Mouse (Mus musculus) limb, embryonic 14.5 days (tissue): ENCODE results near the gene Coasy. TPM values are rescaled to one million over a fixed set of nuclear protein-coding genes. Genes with fewer than 3 reads are reported as not detected.

ENCODE experiments used
- ATAC-seq: fragments of 200-750 bp; cut with Nextera tagmentation; 2 replicates; pipeline ENCODE4 v1.8.0; 2017; ENCODE audit warnings: low read depth, moderate number of reproducible peaks, moderate TSS enrichment; ENCODE audit not compliant: low FRiP score
- DNase-seq: peaks from one replicate; pipeline ENCODE4 v3.0.0-alpha.2; 2015; ENCODE audit warnings: low spot score
- H3K27ac ChIP-seq: fragments of 300-500 bp; sonication (generic); replicated peaks from 2 replicates; pipeline ENCODE4 v1.5.1; 2014; ENCODE audit warnings: low read depth, mild to moderate bottlenecking, low read length, moderate library complexity, mixed read lengths
- H3K27me3 ChIP-seq: fragments of 300-500 bp; sonication (generic); 2 replicates; pipeline ENCODE4 v1.6.1; 2014; ENCODE audit warnings: low read length, mixed read lengths; ENCODE audit not compliant: control insufficient read depth, insufficient read depth
- H3K36me3 ChIP-seq: fragments of 300-500 bp; sonication (generic); 2 replicates; pipeline ENCODE4 v1.6.1; 2014; ENCODE audit warnings: mild to moderate bottlenecking, low read length, moderate library complexity, mixed read lengths; ENCODE audit not compliant: control insufficient read depth, insufficient read depth
- H3K4me1 ChIP-seq: fragments of 300-500 bp; sonication (generic); 2 replicates; pipeline ENCODE4 v1.6.1; 2014; ENCODE audit warnings: antibody characterized with exemption, low read length, mixed read lengths; ENCODE audit not compliant: control insufficient read depth, insufficient read depth
- H3K4me2 ChIP-seq: fragments of 300-500 bp; sonication (generic); replicated peaks from 2 replicates; pipeline ENCODE4 v1.6.1; 2014; ENCODE audit warnings: low read depth, mild to moderate bottlenecking, low read length, moderate library complexity; ENCODE audit not compliant: severe bottlenecking
- H3K4me3 ChIP-seq: fragments of 300-500 bp; sonication (generic); replicated peaks from 2 replicates; pipeline ENCODE4 v1.5.1; 2014; ENCODE audit warnings: low read length
- H3K9ac ChIP-seq: fragments of 300-500 bp; sonication (generic); 2 replicates; pipeline ENCODE4 v1.6.1; 2014; ENCODE audit warnings: mild to moderate bottlenecking, low read depth, low read length, moderate library complexity; ENCODE audit not compliant: severe bottlenecking
- H3K9me3 ChIP-seq: fragments of 300-500 bp; sonication (generic); 2 replicates; pipeline ENCODE4 v1.6.1; 2016; ENCODE audit warnings: low read length; ENCODE audit not compliant: control insufficient read depth
- POLR2A ChIP-seq: fragments of 200-500 bp; IDR thresholded peaks from 2 replicates; pipeline ENCODE4 v1.8.0; 2012; ENCODE audit warnings: inconsistent platforms, mild to moderate bottlenecking, moderate library complexity, borderline replicate concordance; ENCODE audit not compliant: insufficient read depth, insufficient read length; ENCODE audit errors: extremely low read depth
- WGBS: fragments of 180-500 bp; shearing (Covaris S2); extraction: QIAGEN DNeasy Blood & Tissue Kit; methylation state at CpG from one replicate; pipeline ENCODE4 v1.1.7; 2014; 5-methylcytosine and 5-hydroxymethylcytosine counted together
- polyA plus RNA-seq, 2 experiments: library from polyadenylated mRNA; depleted of rRNA in 1 of 2; stranded (reverse) in 1 of 2; unstranded in 1 of 2; fragments of >200 nt; fragmentation: Nextera tagmentation in 1 of 2; extraction: Ambion mirVana in 1 of 2; gene quantifications; 2 replicates each; pipeline versions ENCODE4 v1.2.1 to v1.2.3; 2012 to 2014

Coasy gene
- polyA plus RNA-seq, 2 experiments, result 43.3 to 49.1 TPM

DNA sequence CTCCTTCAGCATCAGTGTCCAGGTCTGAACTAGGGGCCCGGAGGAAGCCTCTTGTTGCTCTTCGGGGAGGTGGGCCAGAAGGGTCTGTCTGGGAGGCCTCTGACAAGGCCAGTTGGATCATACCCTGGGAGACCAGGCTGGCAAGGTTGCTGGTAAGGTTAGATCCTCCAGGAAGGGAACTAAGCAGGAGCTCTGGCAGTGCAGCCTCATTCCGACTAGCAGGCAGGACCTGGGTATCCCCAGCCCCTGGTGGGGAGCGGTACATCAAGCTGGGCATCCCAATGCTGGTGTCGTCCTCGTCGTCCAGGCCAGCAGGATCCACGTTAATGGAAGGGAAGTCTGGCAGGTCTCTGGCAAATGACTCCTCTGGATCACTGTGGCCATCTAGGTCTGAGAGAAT lies 15.9 kb downstream of the Coasy start:
- ATAC-seq, result no peak
- peaks cover 6% of the 10 kb centered on the region; the same call in 1 of the 2 replicates for H3K4me1 ChIP-seq
- 95% methylated on average over 8 of the region's 8 CpGs for WGBS
- H3K4me2 ChIP-seq, result no peak overlapping the region
- H3K36me3 ChIP-seq, result peaks cover 70% of the 10 kb centered on the region
- no peak for TF ChIP-seq POLR2A
- no peak overlapping the region for H3K27ac ChIP-seq
- no peak overlapping the region for H3K4me3 ChIP-seq
- H3K27me3 ChIP-seq, result no peaks in the 10 kb centered on the region
- no peak for DNase-seq
- no peaks in the 10 kb centered on the region for H3K9me3 ChIP-seq
- no peak overlapping the region for H3K9ac ChIP-seq

DNA sequence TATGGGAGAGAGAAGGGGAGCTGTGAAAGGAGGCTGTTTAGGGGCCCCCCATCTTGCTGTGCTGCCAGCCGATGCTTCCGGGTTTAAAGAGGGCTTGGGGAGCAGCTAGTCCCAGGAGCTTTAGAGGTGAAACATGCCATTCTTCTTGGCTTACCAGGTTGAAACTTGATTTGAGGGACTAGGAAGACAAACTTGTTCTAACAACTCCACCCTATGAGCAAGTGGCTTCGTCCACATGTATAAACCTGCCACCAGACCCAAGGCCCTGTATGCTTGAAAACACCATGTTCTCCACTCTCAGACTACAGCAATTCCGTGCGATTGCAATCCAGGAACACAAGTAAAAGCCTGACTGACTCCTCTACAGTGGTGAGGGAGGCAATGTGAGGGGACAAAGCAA lies 20.6 kb downstream of the Coasy start:
- Histone ChIP-seq H3K9ac (no peak overlapping the region), H3K4me1 (no peaks in the 10 kb centered on the region), H3K4me3 (no peak overlapping the region), H3K9me3 (no peaks in the 10 kb centered on the region), H3K4me2 (no peak overlapping the region), H3K27me3 (no peaks in the 10 kb centered on the region), H3K27ac (no peak overlapping the region), H3K36me3 (peaks cover 73% of the 10 kb centered on the region)
- ATAC-seq (no peak), DNase-seq (peak; percentile 20)
- no peak for TF ChIP-seq POLR2A
- 74% methylated on average over 5 of the region's 5 CpGs for WGBS

DNA sequence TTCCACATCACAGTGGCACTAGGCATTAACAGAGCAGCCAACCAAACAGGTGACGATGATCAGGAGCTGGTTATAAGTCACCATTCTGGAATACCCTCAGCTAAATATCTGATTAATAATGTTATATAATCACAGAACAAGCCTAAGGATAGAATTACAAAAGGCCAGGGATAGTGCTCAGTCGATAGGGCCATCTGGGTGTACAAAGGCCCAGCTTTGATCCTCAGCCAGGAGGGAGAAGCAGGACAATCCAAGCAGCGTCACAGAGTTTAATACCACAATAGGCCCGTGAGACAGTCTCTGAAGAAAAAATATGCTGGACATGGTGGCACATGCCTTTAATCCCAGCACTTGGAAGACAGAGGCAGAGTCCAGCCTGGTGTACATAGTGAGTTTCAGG lies 27.0 kb downstream of the Coasy start:
- 82% methylated on average over 4 of the region's 4 CpGs for WGBS
- no peaks in the 10 kb centered on the region for H3K27me3 ChIP-seq

DNA sequence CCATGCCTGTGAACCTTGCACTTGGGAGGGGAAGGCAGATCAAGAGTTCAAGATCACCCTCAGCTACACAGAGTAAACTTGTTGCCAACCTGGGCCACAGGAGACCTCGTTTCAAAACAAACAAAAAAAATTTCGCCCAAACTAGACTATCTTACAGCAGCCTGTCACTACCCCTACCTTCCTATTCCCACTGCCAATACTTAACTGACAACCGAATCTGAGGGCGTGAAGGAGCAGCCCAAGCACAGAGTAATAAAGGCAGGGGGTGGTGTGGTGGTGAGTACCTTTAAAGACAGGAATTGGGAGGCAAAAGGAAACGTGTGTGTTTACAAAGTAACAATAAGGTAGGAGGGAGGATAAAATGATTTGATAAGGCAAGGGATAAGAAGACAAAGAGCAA lies 28.3 kb downstream of the Coasy start:
- Histone ChIP-seq H3K9me3 (no peaks in the 10 kb centered on the region), H3K27ac (no peak overlapping the region), H3K4me2 (no peak overlapping the region), H3K27me3 (no peaks in the 10 kb centered on the region), H3K4me3 (no peak overlapping the region), H3K4me1 (no peaks in the 10 kb centered on the region), H3K9ac (no peak overlapping the region), H3K36me3 (peaks cover 7% of the 10 kb centered on the region)
- DNase-seq (no peak), ATAC-seq (no peak)
- TF ChIP-seq POLR2A, result no peak
- 49% methylated on average over 5 of the region's 5 CpGs for WGBS

More for the DNA sequence above, 27.0 kb downstream of the Coasy start:
- Histone ChIP-seq H3K27ac (no peak overlapping the region), H3K36me3 (peaks cover 17% of the 10 kb centered on the region), H3K4me2 (no peak overlapping the region), H3K9me3 (no peaks in the 10 kb centered on the region), H3K4me1 (no peaks in the 10 kb centered on the region), H3K9ac (no peak overlapping the region), H3K4me3 (no peak overlapping the region)
- DNase-seq (no peak), ATAC-seq (no peak)
- TF ChIP-seq POLR2A, result no peak

DNA sequence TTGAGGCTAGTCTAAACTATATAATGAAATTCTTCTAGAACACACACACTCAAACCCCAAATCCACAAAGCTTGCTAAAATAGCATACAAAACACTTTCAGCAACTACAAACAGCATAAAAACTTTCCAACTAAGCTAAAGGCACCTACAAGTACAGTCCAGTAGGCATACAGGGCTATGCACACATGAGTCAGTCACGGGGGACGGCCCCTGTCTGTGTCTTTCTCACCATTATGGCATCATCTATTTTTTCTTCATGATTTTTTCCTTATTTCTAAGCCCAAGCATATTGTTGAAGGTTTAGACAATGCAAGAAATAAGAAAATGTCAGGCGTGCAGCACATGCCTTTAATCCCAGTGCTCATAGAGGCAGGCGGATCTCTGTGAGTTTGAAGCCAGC lies 28.8 kb downstream of the Coasy start:
- WGBS, result 88% methylated on average over 4 of the region's 4 CpGs
- Histone ChIP-seq H3K36me3 (peaks cover 3% of the 10 kb centered on the region; the same call in 1 of the 2 replicates), H3K9ac (no peak overlapping the region), H3K4me2 (no peak overlapping the region), H3K4me3 (no peak overlapping the region), H3K27me3 (no peaks in the 10 kb centered on the region), H3K27ac (no peak overlapping the region), H3K9me3 (no peaks in the 10 kb centered on the region), H3K4me1 (no peaks in the 10 kb centered on the region)
- TF ChIP-seq POLR2A, result no peak
- ATAC-seq, result no peak
- no peak for DNase-seq

DNA sequence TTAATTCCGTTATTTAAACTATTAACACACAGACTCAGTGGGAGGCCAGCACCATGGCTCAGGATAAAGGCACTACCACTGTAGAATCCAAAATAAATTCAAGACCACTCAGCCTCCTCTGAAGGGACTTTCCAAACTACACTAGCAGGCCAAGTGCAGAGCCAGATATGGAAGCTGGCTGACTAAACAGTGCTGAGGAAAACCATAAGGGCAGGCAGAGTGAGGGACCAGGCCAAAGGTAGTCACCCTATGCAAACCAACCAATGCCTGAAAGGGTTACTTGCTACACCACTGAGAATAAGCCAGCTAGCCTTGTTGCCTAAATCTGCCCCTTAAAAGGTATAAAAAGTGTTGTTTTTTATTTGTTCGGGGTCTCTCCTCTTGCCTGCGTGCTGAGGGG lies 29.8 kb downstream of the Coasy start:
- Histone ChIP-seq H3K27ac (no peak overlapping the region), H3K4me1 (no peaks in the 10 kb centered on the region), H3K9me3 (no peaks in the 10 kb centered on the region), H3K4me2 (no peak overlapping the region), H3K4me3 (no peak overlapping the region), H3K27me3 (no peaks in the 10 kb centered on the region), H3K36me3 (peaks cover 9% of the 10 kb centered on the region; the same call in 1 of the 2 replicates), H3K9ac (no peak overlapping the region)
- DNase-seq (no peak), ATAC-seq (no peak)
- 85% methylated on average over 3 of the region's 3 CpGs for WGBS
- no peak for TF ChIP-seq POLR2A
